ENCODE assay signal across 7 mouse cellular contexts in the genomic region with DNA sequence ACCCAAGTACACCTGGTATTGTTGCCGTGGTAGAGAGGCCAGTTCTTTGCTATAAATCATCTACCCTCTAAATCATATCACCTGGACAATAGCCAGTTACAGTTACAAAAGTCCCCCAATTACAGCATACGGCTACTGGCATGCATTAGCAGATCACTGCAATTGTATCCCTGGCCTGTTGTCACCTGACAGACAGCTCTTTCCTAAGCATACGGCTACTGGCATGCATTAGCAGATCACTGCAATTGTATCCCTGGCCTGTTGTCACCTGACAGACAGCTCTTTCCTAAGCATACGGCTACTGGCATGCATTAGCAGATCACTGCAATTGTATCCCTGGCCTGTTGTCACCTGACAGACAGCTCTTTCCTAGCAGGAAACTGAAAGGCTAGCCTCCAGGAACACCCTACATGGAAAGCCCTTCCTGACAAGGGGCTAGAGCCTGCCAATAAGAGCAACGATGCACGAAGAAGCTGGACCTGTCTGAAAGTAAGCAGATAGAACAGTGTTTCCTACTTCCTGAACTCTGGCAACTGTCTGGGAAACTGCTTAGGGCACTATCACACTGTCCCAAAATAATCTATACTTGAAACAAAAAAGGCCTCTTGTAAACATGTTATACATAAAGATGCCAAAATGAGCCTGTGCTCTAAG. TPM values are rescaled to one million over a fixed set of nuclear protein-coding genes. Genes with fewer than 3 reads are reported as not detected.
A peak's percentile ranks its signal among the peaks of the same experiment; 100 is the strongest.
DNase-seq lines count a peak whose midpoint lies in the region; ATAC-seq and TF ChIP-seq lines count a peak whose summit lies in the region.
"Not testable (repeated sequence)": the region's sequence is repeated elsewhere in the genome, so short reads cannot be mapped to it uniquely, and the experiment has no call there.

No protein-coding gene starts in this region.

- H3K9me3 ChIP-seq in embryonic facial prominence, embryonic 15.5 days (replicated peaks); forebrain, postnatal 0 days (ENCODE audit: low read length); heart, embryonic 15.5 days (replicated peaks); hindbrain, postnatal 0 days (ENCODE audit: low read length); midbrain, embryonic 13.5 days: not testable (repeated sequence)

- H3K36me3 ChIP-seq in embryonic facial prominence, embryonic 15.5 days, result peaks cover 37% of the 10 kb centered on the region
- peaks cover 39% of the 10 kb centered on the region for H3K36me3 ChIP-seq in forebrain, postnatal 0 days (ENCODE audit: insufficient read depth)
- H3K36me3 ChIP-seq in heart, embryonic 15.5 days, result peaks cover 39% of the 10 kb centered on the region
- H3K36me3 ChIP-seq in hindbrain, postnatal 0 days (ENCODE audit: insufficient read depth, low read length), result peaks cover 33% of the 10 kb centered on the region
- H3K36me3 ChIP-seq in midbrain, embryonic 13.5 days, result peaks cover 41% of the 10 kb centered on the region

- peak; percentile 19; the same call in 1 of the 2 replicates for ATAC-seq in embryonic facial prominence, embryonic 15.5 days (ENCODE audit: insufficient number of reproducible peaks, low FRiP score, low TSS enrichment, low read depth)
- ATAC-seq in forebrain, postnatal 0 days, result peak; percentile 50
- ATAC-seq in heart, embryonic 15.5 days (replicated peaks; ENCODE audit: insufficient number of reproducible peaks, insufficient read depth, low FRiP score, low read depth), result not testable (repeated sequence)
- ATAC-seq in hindbrain, postnatal 0 days, result peak; percentile 62
- ATAC-seq in midbrain, embryonic 13.5 days, result peak; percentile 66

- not testable (repeated sequence) for H3K4me2 ChIP-seq in embryonic facial prominence, embryonic 15.5 days (replicated peaks); forebrain, postnatal 0 days (ENCODE audit: low read depth); heart, embryonic 15.5 days; hindbrain, postnatal 0 days (ENCODE audit: low read depth, low read length); midbrain, embryonic 13.5 days (replicated peaks)

- WGBS in embryonic facial prominence, embryonic 15.5 days, result 45% methylated on average over 6 of the region's 6 CpGs
- 28% methylated on average over 6 of the region's 6 CpGs for WGBS in forebrain, postnatal 0 days
- WGBS in heart, embryonic 15.5 days, result 27% methylated on average over 6 of the region's 6 CpGs
- 49% methylated on average over 6 of the region's 6 CpGs for WGBS in hindbrain, postnatal 0 days
- 63% methylated on average over 6 of the region's 6 CpGs for whole genome bisulfite sequencing in midbrain, embryonic 13.5 days

- H3K4me1 ChIP-seq in embryonic facial prominence, embryonic 15.5 days; forebrain, postnatal 0 days (ENCODE audit: insufficient read depth); heart, embryonic 15.5 days (replicated peaks); hindbrain, postnatal 0 days (ENCODE audit: insufficient read depth, low read length); midbrain, embryonic 13.5 days (replicated peaks): not testable (repeated sequence)

- not testable (repeated sequence) for H3K9ac ChIP-seq in embryonic facial prominence, embryonic 15.5 days; forebrain, postnatal 0 days; heart, embryonic 15.5 days; hindbrain, postnatal 0 days (replicated peaks; ENCODE audit: low read length); midbrain, embryonic 13.5 days (replicated peaks)

- not testable (repeated sequence) for H3K27me3 ChIP-seq in embryonic facial prominence, embryonic 15.5 days; forebrain, postnatal 0 days (ENCODE audit: insufficient read depth, low read length); heart, embryonic 15.5 days; hindbrain, postnatal 0 days (ENCODE audit: insufficient read depth, low read length); midbrain, embryonic 13.5 days

- DNase-seq in forebrain, postnatal 0 days; hindbrain, postnatal 0 days (ENCODE audit: low spot score): not testable (repeated sequence)
- DNase-seq in kidney, adult 9 months, result peak; percentile 49
- peak; percentile 21 to 54 for DNase-seq in kidney, postnatal 36 days

- TF ChIP-seq CTCF in forebrain, postnatal 0 days (IDR thresholded peaks at IDR 0.05; ENCODE audit: low read depth); hindbrain, postnatal 0 days (IDR thresholded peaks at IDR 0.05; ENCODE audit: low read depth): not testable (repeated sequence)

- not testable (repeated sequence) for H3K27ac ChIP-seq in embryonic facial prominence, embryonic 15.5 days (replicated peaks); forebrain, postnatal 0 days (ENCODE audit: low read depth, low read length); hindbrain, postnatal 0 days; midbrain, embryonic 13.5 days
- H3K27ac ChIP-seq in heart, embryonic 15.5 days, result peak overlapping the region; percentile 49

- not testable (repeated sequence) for H3K4me3 ChIP-seq in embryonic facial prominence, embryonic 15.5 days (replicated peaks); forebrain, postnatal 0 days (ENCODE audit: low read depth, low read length); heart, embryonic 15.5 days; hindbrain, postnatal 0 days (ENCODE audit: low read length); midbrain, embryonic 13.5 days (replicated peaks)

RNA-seq across cellular contexts. Expression of a gene that starts 37.5 kb away (rescaled TPM):
- 36.6 and 37.9 TPM in 2 replicates for polyA plus RNA-seq in embryonic facial prominence, embryonic 15.5 days (2015; fragmentation: Nextera tagmentation; extraction: Ambion mirVana)
- total RNA-seq in forebrain, postnatal 0 days (2014; rRNA removed), result 43.0 and 47.2 TPM in 2 replicates
- polyA plus RNA-seq in forebrain, postnatal 0 days (2015; fragmentation: Nextera tagmentation; extraction: Ambion mirVana), result 22.0 and 31.4 TPM in 2 replicates
- 29.0 and 29.1 TPM in 2 replicates for polyA plus RNA-seq in heart, embryonic 15.5 days (2015; fragmentation: Nextera tagmentation; extraction: Ambion mirVana)
- total RNA-seq in hindbrain, postnatal 0 days (2014; rRNA removed), result 23.4 and 26.7 TPM in 2 replicates
- polyA plus RNA-seq in hindbrain, postnatal 0 days (2015; fragmentation: Nextera tagmentation; extraction: Ambion mirVana), result 27.1 and 28.9 TPM in 2 replicates
- 51.4 and 54.0 TPM in 2 replicates for polyA plus RNA-seq in midbrain, embryonic 13.5 days (2015; fragmentation: Nextera tagmentation; extraction: Ambion mirVana)
